ENCODE assay signal across 23 mouse cellular contexts in genomic region chr10:63411674-63412073, GRCm38 (mm10). TPM values are rescaled to one million over a fixed set of nuclear protein-coding genes. Genes with fewer than 3 reads are reported as not detected.
A peak's percentile ranks its signal among the peaks of the same experiment; 100 is the strongest.
DNase-seq lines count a peak whose midpoint lies in the region; ATAC-seq and TF ChIP-seq lines count a peak whose summit lies in the region.
"Not testable (repeated sequence)": the region's sequence is repeated elsewhere in the genome, so short reads cannot be mapped to it uniquely, and the experiment has no call there.
"Had no signal": no experiment of that assay in that cellular context is flagged by ENCODE, and none has a peak within 500 bp of the region (broad histone marks: within the 10 kb centered on the region; RNA-seq: fewer than 3 reads in every experiment).

No protein-coding gene starts in this region.

- not testable (repeated sequence) for H3K79me2 ChIP-seq in MEL (ENCODE audit: control insufficient read depth, insufficient read depth, low read length, poor library complexity)

- not testable (repeated sequence) for H3K4me1 ChIP-seq in MEL (ENCODE audit: control insufficient read depth in 1 of 2, insufficient read depth in 2 of 2, low read length in 2 of 2); liver, embryonic 11.5 days (replicated peaks; ENCODE audit: control insufficient read depth, insufficient read depth, low read length); liver, embryonic 14.5 days (replicated peaks; ENCODE audit: control insufficient read depth in 2 of 2, insufficient read depth in 2 of 2, low read length in 1 of 2); midbrain, embryonic 11.5 days (ENCODE audit: control insufficient read depth, insufficient read depth, low read length)

- WGBS in liver, embryonic 11.5 days = 76% methylated on average over 6 of the region's 7 CpGs
- 44% methylated on average over 6 of the region's 7 CpGs for WGBS in liver, embryonic 14.5 days (ENCODE audit: insufficient replicate concordance)
- WGBS in midbrain, embryonic 11.5 days = 94% methylated on average over 5 of the region's 7 CpGs

- not testable (repeated sequence) for H3K9ac ChIP-seq in MEL (ENCODE audit: control insufficient read depth, low read depth, low read length, poor library complexity, severe bottlenecking); liver, embryonic 11.5 days (ENCODE audit: low read depth, low read length); liver, embryonic 14.5 days (replicated peaks); midbrain, embryonic 11.5 days (ENCODE audit: low read length)

- not testable (repeated sequence) for ATAC-seq in liver, embryonic 11.5 days (replicated peaks; ENCODE audit: low FRiP score); midbrain, embryonic 11.5 days (ENCODE audit: low FRiP score)
- ATAC-seq in liver, embryonic 14.5 days (ENCODE audit: insufficient read depth) = peak; percentile 28; the same call in 1 of the 2 replicates

- not testable (repeated sequence) for H3K9me3 ChIP-seq in MEL (replicated peaks; ENCODE audit: insufficient read depth, low read length); liver, embryonic 11.5 days (ENCODE audit: control insufficient read depth, low read length); liver, embryonic 14.5 days (ENCODE audit: control insufficient read depth, low read length); midbrain, embryonic 11.5 days (ENCODE audit: control insufficient read depth, low read length)

- not testable (repeated sequence) for H3K27me3 ChIP-seq in MEL (ENCODE audit: control insufficient read depth in 1 of 2, insufficient read depth in 2 of 2, low read length in 2 of 2); liver, embryonic 11.5 days (replicated peaks; ENCODE audit: control insufficient read depth, insufficient read depth, low read length); liver, embryonic 14.5 days (ENCODE audit: control insufficient read depth, insufficient read depth, low read length); midbrain, embryonic 11.5 days (ENCODE audit: control insufficient read depth, insufficient read depth, low read length)

- not testable (repeated sequence) for TF ChIP-seq CTCF in MEL (IDR thresholded peaks at IDR 0.05 in 2 of 3, conservative IDR thresholded peaks at IDR 0.05 in 1 of 3; ENCODE audit: control insufficient read depth in 1 of 3, insufficient read depth in 1 of 3, low read depth in 2 of 3, low read length in 3 of 3, poor library complexity in 1 of 3, severe bottlenecking in 1 of 3); liver, embryonic 14.5 days (IDR thresholded peaks at IDR 0.05; ENCODE audit: low read depth)

- TF ChIP-seq EP300 in MEL (IDR thresholded peaks at IDR 0.05; ENCODE audit: low read depth in 1 of 2, low read length in 2 of 2); liver, embryonic 14.5 days (IDR thresholded peaks at IDR 0.05; ENCODE audit: low read depth): not testable (repeated sequence)

- H3K4me2 ChIP-seq in liver, embryonic 11.5 days; liver, embryonic 14.5 days (ENCODE audit: low read depth); midbrain, embryonic 11.5 days: not testable (repeated sequence)

- not testable (repeated sequence) for H3K36me3 ChIP-seq in MEL (ENCODE audit: control insufficient read depth in 1 of 2, insufficient read depth in 2 of 2, low read length in 2 of 2); liver, embryonic 11.5 days (ENCODE audit: control insufficient read depth, insufficient read depth, low read length); liver, embryonic 14.5 days (replicated peaks; ENCODE audit: control insufficient read depth, insufficient read depth, low read depth); midbrain, embryonic 11.5 days (ENCODE audit: control insufficient read depth, insufficient read depth, low read length)

- TF ChIP-seq POLR2A in MEL (IDR thresholded peaks at IDR 0.05; ENCODE audit: control insufficient read depth in 1 of 2, insufficient read depth in 1 of 2, low read depth in 1 of 2, low read length in 2 of 2, poor library complexity in 1 of 2) = not testable (repeated sequence)

- DNase-seq in MEL (ENCODE audit: low read depth, low spot score) (peak; percentile 81), ZHBTc4 (ENCODE audit: low read depth, low spot score) (peak; percentile 40)
- DNase-seq in liver, embryonic 11.5 days (ENCODE audit: low spot score) = peak; percentile 31
- not testable (repeated sequence) for DNase-seq in liver, embryonic 14.5 days (ENCODE audit: low read depth in 3 of 3, low spot score in 3 of 3)
- peak; percentile 33 for DNase-seq in midbrain, embryonic 11.5 days (ENCODE audit: low spot score, missing footprints)

- not testable (repeated sequence) for H3K4me3 ChIP-seq in MEL (ENCODE audit: control insufficient read depth in 1 of 2, insufficient read depth in 1 of 2, low read depth in 2 of 2, low read length in 2 of 2); liver, embryonic 11.5 days (ENCODE audit: low read depth, low read length); liver, embryonic 14.5 days (ENCODE audit: insufficient read depth in 1 of 2, low read depth in 2 of 2, low read length in 2 of 2); midbrain, embryonic 11.5 days (ENCODE audit: low read depth, low read length)

- not testable (repeated sequence) for H3K27ac ChIP-seq in MEL (ENCODE audit: control insufficient read depth, low read depth, low read length); liver, embryonic 11.5 days (ENCODE audit: low read depth, low read length); liver, embryonic 14.5 days; midbrain, embryonic 11.5 days (ENCODE audit: low read depth, low read length)

- not testable (repeated sequence) for TF ChIP-seq RAD21 in MEL (IDR thresholded peaks at IDR 0.05; ENCODE audit: low read depth, low read length)

TF ChIP-seq in MEL, 35 proteins besides CTCF, POLR2A, EP300 and RAD21:
- TF ChIP-seq ZNF384 (IDR thresholded peaks at IDR 0.05; ENCODE audit: low read depth, low read length) = peak; percentile 54; the same call in 1 of the 2 replicates

RNA-seq across cellular contexts. Expression of gene Gm7075, which starts 9.9 kb away (rescaled TPM):
- not detected in 2 replicates for total RNA-seq in MEL (2012; rRNA removed)
- polyA plus RNA-seq in MEL (2012; ENCODE audit: insufficient read depth in 1 of 2, insufficient read length in 2 of 2, low read depth in 1 of 2, low replicate concordance in 2 of 2, missing spikeins in 1 of 2) = not detected
- polyA plus RNA-seq in liver, embryonic 11.5 days (2014; fragmentation: Nextera tagmentation; extraction: Ambion mirVana) = not detected in 2 replicates
- polyA plus RNA-seq in liver, embryonic 14.5 days (2012; rRNA removed) = 0.34 TPM in 1 of 2 replicates, not detected in the other
- not detected in 2 replicates for polyA plus RNA-seq in liver, embryonic 14.5 days (2014; fragmentation: Nextera tagmentation; extraction: Ambion mirVana)
- polyA plus RNA-seq in midbrain, embryonic 11.5 days (2014; fragmentation: Nextera tagmentation; extraction: Ambion mirVana) = not detected in 2 replicates
- total RNA-seq: adrenal gland, adult 2 months; adrenal gland, postnatal 10 days; adrenal gland, postnatal 25 days; adrenal gland, postnatal 4 days; CH12.LX; common myeloid progenitor, adult 5-6 weeks; G1E had no signal
- polyA plus RNA-seq: adrenal gland, adult 2 months; brain, embryonic 14.5 days; CD4-positive, CD25-positive, alpha-beta regulatory T cell, adult 4 months; embryonic facial prominence, embryonic 11.5 days; embryonic facial prominence, embryonic 13.5 days; embryonic facial prominence, embryonic 15.5 days; erythroblast, embryonic 14.5 days; forebrain, embryonic 10.5 days; forebrain, embryonic 12.5 days; forebrain, embryonic 14.5 days; forebrain, embryonic 16.5 days; G1E; Patski had no signal

RNA-seq across cellular contexts. Expression of gene Ctnna3, which starts 18.2 kb away (rescaled TPM):
- not detected in 2 replicates for total RNA-seq in MEL (2012; rRNA removed)
- not detected for polyA plus RNA-seq in MEL (2012; ENCODE audit: insufficient read depth in 1 of 2, insufficient read length in 2 of 2, low read depth in 1 of 2, low replicate concordance in 2 of 2, missing spikeins in 1 of 2)
- polyA plus RNA-seq in liver, embryonic 11.5 days (2014; fragmentation: Nextera tagmentation; extraction: Ambion mirVana) = 0.30 and 0.40 TPM in 2 replicates
- polyA plus RNA-seq in liver, embryonic 14.5 days (2012; rRNA removed) = 0.01 and 0.03 TPM in 2 replicates
- polyA plus RNA-seq in liver, embryonic 14.5 days (2014; fragmentation: Nextera tagmentation; extraction: Ambion mirVana) = not detected in 2 replicates
- polyA plus RNA-seq in midbrain, embryonic 11.5 days (2014; fragmentation: Nextera tagmentation; extraction: Ambion mirVana) = 0.06 TPM in 1 of 2 replicates, not detected in the other
- total RNA-seq: common myeloid progenitor, adult 5-6 weeks; G1E had no signal
- polyA plus RNA-seq: adrenal gland, adult 2 months; erythroblast, embryonic 14.5 days; G1E; Patski had no signal

RNA-seq across cellular contexts. Expression of gene Dnajc12, which starts 29.4 kb away (rescaled TPM):
- total RNA-seq in MEL (2012; rRNA removed) = 2.7 and 2.9 TPM in 2 replicates
- polyA plus RNA-seq in MEL (2012; ENCODE audit: insufficient read depth in 1 of 2, insufficient read length in 2 of 2, low read depth in 1 of 2, low replicate concordance in 2 of 2, missing spikeins in 1 of 2) = 1 to 10 TPM in 1 of 2 experiments, not detected in 1; 7.3 TPM
- polyA plus RNA-seq in liver, embryonic 11.5 days (2014; fragmentation: Nextera tagmentation; extraction: Ambion mirVana) = 18.7 and 19.5 TPM in 2 replicates
- 2.4 and 8.3 TPM in 2 replicates for polyA plus RNA-seq in liver, embryonic 14.5 days (2012; rRNA removed)
- 16.3 and 20.1 TPM in 2 replicates for polyA plus RNA-seq in liver, embryonic 14.5 days (2014; fragmentation: Nextera tagmentation; extraction: Ambion mirVana)
- 18.6 and 20.2 TPM in 2 replicates for polyA plus RNA-seq in midbrain, embryonic 11.5 days (2014; fragmentation: Nextera tagmentation; extraction: Ambion mirVana)

RNA-seq across cellular contexts. Expression of gene Sirt1, which starts 30.2 kb away (rescaled TPM):
- 9.1 and 13.2 TPM in 2 replicates for total RNA-seq in MEL (2012; rRNA removed)
- 10 to 100 TPM in 1 of 2 experiments, not detected in 1; 19.8 TPM for polyA plus RNA-seq in MEL (2012; ENCODE audit: insufficient read depth in 1 of 2, insufficient read length in 2 of 2, low read depth in 1 of 2, low replicate concordance in 2 of 2, missing spikeins in 1 of 2)
- 7.0 and 7.9 TPM in 2 replicates for polyA plus RNA-seq in liver, embryonic 11.5 days (2014; fragmentation: Nextera tagmentation; extraction: Ambion mirVana)
- 5.5 and 8.4 TPM in 2 replicates for polyA plus RNA-seq in liver, embryonic 14.5 days (2012; rRNA removed)
- 3.8 and 4.7 TPM in 2 replicates for polyA plus RNA-seq in liver, embryonic 14.5 days (2014; fragmentation: Nextera tagmentation; extraction: Ambion mirVana)
- 9.8 and 10.0 TPM in 2 replicates for polyA plus RNA-seq in midbrain, embryonic 11.5 days (2014; fragmentation: Nextera tagmentation; extraction: Ambion mirVana)
